Mouse (Mus musculus) sigmoid colon, adult 10 weeks (tissue): ENCODE measurements around the gene Dkk3. TPM values are rescaled to one million over a fixed set of nuclear protein-coding genes. Genes with fewer than 3 reads are reported as not detected.

ENCODE experiments used
- polyA plus RNA-seq: library from polyadenylated mRNA; stranded (reverse); fragments of 350-450 nt; fragmentation: Illumina TruSeq; extraction: RNeasy Lipid Tissue Mini Kit (QIAGEN cat#74804); gene quantifications from one replicate; pipeline ENCODE4 v1.2.3, GENCODE M21; 2014; ENCODE audit warnings: low read depth, low replicate concordance

Dkk3 gene
- 36.1 TPM for polyA plus RNA-seq

DNA sequence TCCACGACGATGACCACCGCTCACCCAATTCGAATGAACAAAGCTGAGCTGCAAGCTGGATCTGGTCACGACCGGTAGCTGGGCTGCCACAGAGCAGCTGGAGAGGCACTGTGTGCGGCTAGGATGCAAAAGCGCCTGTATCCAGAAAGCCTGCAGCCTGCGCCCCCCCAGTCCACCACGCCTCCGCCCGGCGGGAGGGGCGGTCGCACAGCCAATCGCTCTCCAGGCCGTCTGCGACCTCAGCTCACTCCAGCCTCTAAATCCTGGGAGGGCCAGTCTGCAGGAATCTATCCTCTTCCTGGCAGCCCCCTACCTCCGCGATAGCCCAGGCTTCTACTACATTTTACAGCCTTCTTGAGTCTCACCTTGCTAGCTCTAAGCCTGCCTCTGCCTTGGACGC, at the start of gene Dkk3:
Dkk3 (minus strand) TSS at position 116 of the 400 bp plus-strand sequence.

Other genes starting within 250 kb of the Dkk3 start
- gene Usp47, start 135.6 kb downstream of the Dkk3 start, polyA plus RNA-seq = 134 TPM
- 46.2 TPM for gene Mical2, start 66.8 kb upstream of the Dkk3 start, polyA plus RNA-seq